Mouse (Mus musculus) gastrocnemius, postnatal 14 days (tissue): ENCODE results near the gene Gm20388. TPM values are rescaled to one million over a fixed set of nuclear protein-coding genes. Genes with fewer than 3 reads are reported as not detected.

ENCODE experiments used
- DNase-seq: peaks from one replicate; pipeline ENCODE4 v3.0.0; 2021; ENCODE audit warnings: mixed read lengths
- intact Hi-C: fragments of 180-260 bp; cut with DNase I; formaldehyde crosslinking; loops from one replicate; pipeline ENCODE4 v1.15.1; 2025; ENCODE audit warnings: low total_unique reads
- total RNA-seq, 2 experiments: library from RNA; stranded (reverse); gene quantifications; 2 replicates each; pipeline ENCODE4 v1.2.3; 2021

Gene Gm20388
- total RNA-seq, 2 experiments from 2014 or later = 5.6 to 6.0 TPM

DNA sequence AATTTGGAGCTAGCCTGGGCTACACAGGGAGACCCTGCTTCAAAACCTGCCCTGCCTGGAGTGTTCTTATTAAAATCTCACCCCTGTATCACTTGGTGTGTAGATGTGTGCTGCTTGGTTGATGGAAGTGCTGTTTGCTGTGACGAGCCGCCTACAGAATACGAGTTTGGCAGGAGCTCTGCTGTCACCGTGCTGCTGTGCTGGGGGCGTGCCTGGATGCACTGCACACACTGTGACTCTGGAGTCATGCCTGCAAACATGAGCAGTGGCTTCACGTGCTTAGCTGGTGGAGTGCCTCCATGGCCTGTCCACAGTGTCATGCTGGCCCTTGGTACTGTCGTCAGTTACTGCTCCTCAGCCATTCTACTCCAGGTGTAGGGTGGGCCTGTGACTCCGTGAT, 2148.3 kb downstream of the Gm20388 start:
- no peak for DNase-seq
- intact Hi-C loops = no loop called here

DNA sequence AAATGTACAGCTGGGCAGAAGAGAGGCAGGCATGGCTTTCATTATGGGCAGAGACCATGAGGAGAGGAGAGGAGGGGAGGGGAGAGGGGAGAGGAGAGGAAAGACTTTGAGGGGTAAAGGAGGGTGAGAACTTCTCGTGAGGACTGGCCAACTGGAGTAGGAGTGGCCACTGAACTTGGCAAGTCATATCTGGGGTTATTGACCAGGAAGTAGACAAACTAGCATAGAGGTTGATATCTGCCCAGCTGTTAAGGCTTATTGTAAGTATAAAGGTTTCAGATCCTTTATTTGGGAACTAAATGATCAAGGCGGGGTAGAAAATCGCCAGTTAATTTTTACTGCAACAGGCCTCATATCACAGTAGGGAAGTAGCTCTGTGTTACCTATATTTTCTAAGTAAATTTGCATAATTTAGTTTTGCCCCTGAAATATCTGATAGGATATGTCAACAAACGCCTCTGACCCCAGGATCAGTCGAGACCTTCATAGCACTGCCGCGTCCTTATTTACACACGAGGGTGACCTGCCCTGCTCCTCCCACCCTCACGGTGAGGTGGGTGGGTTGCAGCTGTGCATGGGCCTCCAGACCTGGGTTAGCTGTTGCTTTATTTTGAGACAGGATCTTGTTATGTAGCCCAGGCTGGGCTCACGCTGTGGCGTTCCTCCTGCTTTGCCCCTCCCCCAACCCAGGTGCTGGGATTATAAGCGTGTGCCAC, 2152.0 kb downstream of the Gm20388 start:
- intact Hi-C loops = no loop called here

DNA sequence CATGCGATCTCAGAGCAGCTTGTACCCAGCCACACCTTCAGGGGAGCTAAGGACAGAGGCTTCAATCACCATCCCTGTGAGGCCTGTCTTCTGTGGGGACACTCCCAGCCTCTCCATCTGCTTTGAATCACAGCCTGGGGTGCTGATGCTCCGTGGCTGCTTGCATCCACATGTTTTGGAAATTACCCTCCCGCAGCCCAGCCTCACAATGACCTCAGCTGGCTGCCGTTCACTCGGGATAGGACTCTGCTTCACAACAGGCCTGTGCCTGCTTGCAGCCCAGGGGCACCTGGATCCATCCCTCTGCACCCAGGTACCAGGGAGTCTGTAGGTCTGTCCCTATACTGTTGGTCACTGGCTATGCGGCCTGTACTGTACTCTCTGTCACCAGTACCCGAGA, 2153.7 kb downstream of the Gm20388 start:
- intact Hi-C loops = no loop called here
- peak; percentile 52 for DNase-seq

More for the DNA sequence above, 2152.0 kb downstream of the Gm20388 start:
- DNase-seq = no peak

DNA sequence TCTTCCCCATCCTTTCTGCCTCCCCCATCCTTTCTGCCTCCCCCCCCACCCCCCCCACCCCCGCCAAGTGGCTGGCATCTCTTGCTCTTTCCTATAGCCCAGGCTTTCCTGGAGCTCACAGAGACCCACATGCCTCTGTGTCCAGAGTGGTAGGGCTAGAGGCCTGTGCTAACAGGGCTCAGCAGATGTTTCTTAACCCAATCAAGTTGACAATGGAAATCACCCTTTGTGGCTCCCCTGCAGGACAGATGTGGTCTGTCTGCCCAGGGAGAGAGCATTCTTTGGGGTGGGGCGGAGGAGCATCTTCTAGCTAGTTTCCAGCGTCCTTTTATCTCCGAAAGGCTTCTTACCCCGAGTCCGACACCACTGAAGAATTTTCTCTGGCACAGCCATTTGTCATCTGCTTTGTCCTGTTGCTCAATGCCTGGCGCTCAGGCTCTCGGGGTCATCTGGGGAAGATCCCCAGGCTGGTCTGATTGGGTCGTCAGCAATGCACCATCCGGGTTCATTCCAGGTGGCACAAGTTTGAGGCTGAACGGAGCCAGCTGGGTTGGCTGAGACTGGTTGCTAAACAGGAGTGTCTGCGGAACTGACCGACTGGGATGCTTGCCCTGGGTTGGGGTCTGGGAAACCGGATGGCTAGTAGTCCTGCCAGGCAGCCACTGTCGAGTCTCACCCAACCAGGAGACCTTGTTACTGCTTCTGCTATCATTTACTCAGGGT, 2157.3 kb downstream of the Gm20388 start:
- intact Hi-C loops = no loop called here
- no peak for DNase-seq

DNA sequence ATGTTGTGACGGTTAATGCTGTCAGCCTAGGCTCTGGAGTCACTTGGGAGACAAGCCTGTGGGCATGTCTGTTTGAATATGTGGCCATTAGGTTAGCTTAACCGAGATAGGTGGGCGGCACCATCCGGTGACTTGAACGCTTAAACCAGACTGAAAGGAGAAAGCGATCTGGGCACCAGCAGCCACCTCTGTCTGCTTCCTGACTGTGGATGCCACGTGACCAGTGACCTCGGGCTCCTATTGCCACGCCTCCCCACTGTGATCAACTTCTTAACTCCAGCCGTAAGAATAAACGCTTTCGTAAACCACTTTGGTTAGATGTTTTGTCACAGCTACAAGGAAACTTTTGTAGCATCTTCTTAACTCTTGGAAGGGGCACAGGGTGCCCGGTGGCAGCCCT, 2158.0 kb downstream of the Gm20388 start:
- intact Hi-C loops = no loop called here
- no peak for DNase-seq

DNA sequence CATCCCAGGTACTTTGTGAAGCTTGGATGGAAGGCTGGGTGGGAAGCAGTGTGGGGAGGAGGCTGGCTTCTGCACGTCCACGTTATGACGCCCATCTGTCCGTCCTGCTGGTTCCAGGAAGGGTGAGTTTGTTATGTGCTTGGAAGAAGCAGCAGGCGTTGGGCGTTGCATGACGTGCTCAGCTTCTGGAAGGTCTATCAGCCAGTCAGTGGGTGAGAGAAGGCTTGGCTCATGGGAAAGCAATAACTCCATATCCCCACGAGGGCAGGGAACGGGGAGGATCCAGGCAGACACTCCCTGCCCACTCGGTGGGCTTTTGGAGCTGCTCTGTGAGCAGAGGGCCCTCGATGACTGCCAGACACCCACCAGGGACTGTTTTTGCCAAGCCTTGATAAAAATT, 2158.6 kb downstream of the Gm20388 start:
- intact Hi-C loops = no loop called here
- DNase-seq = no peak

DNA sequence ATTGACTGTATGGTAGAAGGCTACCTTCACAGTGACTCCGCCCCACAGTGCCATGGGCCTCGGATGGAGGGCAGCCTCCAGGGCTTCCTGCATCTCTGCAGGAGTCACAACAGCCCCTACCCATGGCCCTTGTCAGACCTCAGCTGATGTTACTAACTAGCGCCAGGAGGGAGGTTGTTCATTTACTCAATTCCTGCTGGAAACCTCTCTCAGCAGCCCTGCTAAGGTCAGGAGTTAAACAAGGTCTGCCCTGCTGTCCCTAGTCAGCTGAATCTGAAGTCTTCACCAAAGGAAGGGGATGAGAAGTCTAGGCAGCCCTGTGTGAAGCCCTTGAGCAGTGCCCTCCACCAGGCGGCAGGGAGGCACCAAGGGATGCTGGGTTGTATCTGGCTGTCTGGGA, 2160.6 kb downstream of the Gm20388 start:
- DNase-seq = no peak
- intact Hi-C loops = no loop called here

DNA sequence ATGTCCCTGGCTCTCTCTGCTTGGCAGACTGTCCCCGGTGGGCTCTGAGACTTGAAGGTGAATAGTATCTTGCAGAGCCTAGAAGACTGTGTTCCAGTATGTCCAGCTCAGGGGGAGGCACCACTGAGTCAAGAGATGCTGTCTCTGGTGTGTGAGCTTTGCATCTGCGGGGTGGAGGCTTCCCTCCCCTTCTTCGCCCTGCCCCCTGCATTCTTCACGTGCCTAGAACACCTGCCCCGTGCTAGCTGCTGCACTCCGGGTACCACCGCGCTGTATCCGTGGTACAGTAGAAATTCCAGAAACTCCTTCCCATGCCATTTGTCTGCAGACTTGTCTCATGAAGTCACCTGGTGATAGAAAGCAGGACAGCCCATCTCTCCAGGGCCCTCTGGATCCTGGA, 2163.3 kb downstream of the Gm20388 start:
- no peak for DNase-seq
- intact Hi-C loops = no loop called here

DNA sequence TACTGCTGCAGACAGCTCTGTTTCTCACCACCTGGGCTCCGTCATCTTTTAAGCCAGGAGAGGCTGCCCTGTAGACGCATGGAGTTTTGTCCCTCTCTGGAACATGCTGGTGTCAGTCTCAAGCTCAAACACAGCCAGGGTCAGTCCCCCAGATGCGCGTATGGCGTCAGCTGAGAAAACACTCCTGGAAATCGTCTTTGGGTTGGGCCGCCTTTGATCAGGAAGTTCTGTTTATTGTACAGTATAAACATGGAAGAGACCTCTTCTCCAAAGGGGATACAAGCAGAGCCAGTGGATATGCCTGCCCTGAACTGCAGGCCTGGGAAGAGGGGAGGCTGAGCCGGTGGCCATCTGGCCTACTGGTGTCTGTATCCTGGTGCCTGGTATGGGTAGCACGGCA, 2163.8 kb downstream of the Gm20388 start:
- DNase-seq = no peak
- intact Hi-C loops = no loop called here

DNA sequence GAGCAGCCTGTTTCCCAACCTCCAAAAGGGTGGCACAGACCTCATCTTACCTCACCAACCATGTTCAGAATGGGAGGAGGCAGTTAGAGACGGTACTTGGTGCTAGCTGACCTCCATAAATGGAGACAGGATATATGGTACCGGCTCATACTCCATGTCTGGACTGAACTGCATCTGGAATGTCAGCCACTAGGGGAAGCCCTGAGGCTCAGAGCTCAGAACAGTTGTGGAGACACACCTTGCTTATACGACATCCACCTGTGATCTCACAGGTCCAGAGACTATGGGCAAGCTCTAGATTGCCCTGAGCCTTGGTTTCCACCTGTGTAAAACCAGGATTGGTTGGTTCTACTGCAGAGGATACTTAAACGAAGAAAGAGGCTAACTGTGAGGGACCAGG, 2164.3 kb downstream of the Gm20388 start:
- intact Hi-C loops = no loop called here
- no peak for DNase-seq

DNA sequence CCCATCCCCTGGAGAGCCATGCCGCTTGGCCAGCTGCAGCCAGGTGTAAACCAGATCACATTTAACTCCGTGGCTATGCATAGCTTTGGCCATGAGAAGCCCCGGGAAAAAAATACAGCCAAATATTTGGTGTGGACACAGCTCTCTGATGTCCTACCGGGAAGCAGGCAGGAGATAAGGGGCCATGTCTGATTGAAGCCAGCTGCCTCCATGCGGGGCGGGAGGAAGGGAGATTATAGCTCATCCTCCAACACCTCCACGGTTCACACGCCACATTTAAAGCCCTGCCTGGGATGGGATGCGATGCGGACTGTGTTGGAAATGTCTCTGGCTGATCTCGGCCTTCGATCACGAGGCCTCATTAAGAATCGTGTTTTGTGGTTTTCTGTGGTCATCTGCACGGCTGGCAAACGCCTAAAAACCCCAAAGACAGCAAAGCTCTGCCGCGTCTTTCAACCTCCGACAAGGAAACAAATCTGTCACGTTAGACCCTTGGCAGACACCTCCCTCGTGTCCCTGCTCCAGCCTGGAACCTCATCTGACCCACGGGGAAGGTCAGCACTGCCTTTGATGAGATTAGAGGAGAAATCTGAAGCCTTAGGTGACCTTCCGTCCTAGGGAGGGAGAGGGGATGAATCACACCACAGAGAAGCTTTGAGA, 2165.7 kb downstream of the Gm20388 start:
- intact Hi-C loops = no loop called here

DNA sequence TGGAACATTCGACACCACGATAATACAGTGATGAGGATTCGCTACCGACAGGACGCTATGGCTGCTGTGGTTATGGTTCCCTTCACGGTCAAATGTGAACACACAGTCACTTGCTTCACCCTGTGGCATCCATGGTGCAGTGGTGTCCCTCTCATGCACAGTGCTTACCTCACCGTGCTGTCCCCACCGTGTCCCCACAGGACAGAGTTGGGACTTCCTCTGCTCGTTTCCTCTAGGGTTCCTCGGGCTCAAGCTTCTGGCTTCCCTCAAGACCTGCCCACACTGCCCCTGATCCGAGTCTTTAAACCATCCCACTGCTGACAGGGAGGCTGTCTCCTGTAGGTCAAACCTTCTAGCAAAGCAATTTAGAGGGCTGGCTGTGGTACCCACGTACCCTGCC, 2167.7 kb downstream of the Gm20388 start:
- intact Hi-C loops = no loop called here
- no peak for DNase-seq

More for the DNA sequence above, 2165.7 kb downstream of the Gm20388 start:
- no peak for DNase-seq

DNA sequence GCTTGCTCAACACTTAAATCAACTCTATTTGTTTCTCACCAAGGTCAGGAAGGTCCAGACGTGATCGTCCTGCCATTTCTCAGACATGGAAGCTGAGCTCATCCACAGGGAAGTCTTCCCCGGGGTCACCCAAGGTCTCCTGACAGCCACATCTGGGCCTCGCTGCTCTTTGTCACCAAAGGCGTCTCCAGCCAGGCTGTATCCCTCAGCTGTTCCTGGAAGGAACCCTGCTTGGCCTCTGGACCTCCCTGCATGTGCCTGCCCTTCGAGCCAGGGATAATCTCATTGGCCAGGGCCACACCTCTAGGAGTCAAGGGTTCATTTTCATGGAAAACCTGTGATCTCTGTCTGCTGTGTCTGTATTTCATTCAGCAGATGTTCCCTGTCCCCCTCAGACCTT, 2168.5 kb downstream of the Gm20388 start:
- peak; percentile 71 for DNase-seq
- intact Hi-C loops = no loop called here

DNA sequence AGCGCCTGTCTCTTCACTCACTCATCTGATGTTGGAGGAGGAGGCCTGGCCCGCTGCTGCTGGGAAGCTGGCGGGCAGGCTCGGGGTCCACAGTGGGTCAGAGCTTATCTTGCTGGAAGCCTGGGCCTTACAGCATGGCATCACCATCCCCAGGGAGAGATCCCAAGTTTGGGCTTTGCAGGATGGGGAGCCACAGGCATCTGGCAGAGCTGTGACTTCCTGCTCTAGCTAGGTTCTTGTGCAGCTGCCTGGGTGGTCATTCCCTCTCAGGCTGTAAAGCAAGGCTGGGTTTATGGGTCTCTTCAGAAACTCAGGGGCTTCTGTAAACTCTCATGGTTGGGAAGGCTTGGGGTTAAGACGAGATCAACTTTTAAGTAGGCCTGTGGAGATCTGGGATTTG, 2169.7 kb downstream of the Gm20388 start:
- intact Hi-C loops = no loop called here
- DNase-seq = no peak

DNA sequence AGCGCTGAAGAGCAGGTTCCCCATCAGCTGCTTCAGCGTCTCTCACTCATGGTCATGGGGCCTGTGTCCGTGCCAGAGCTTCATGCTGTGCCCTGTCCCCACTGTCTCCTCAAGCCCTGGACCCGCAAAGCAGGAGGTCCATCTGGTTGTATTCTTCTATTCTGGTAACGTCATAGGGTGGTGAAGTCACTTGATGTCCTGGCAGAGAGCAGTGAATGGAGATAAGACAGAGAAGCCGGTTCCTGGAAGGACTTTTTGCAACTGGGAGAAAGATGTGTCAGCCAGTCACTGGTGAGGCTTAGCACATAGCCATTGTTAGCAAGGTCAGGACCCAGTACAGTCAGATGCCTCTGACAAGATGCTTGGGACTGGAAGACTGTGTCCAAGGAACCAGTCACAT, 2172.8 kb downstream of the Gm20388 start:
- intact Hi-C loops = no loop called here
- DNase-seq = no peak

DNA sequence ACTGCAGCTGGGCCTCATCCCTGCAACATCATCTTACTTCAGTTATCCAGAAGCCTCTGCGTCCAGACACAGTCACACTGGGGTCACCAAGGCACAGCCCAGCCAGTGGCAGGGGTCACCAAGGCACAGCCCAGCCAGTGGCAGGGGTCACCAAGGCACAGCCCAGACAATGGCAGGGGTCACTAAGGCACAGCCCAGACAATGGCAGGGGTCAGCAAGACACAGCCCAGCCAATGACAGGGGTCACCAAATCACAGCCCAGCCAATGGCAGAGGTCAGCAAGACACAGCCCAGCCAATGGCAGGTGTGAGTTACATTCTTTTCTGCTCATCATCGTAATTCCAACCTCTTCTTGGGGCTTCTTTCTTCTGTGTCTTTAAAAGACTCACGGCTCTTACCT, 2173.5 kb downstream of the Gm20388 start:
- DNase-seq = no peak
- intact Hi-C loops = no loop called here

DNA sequence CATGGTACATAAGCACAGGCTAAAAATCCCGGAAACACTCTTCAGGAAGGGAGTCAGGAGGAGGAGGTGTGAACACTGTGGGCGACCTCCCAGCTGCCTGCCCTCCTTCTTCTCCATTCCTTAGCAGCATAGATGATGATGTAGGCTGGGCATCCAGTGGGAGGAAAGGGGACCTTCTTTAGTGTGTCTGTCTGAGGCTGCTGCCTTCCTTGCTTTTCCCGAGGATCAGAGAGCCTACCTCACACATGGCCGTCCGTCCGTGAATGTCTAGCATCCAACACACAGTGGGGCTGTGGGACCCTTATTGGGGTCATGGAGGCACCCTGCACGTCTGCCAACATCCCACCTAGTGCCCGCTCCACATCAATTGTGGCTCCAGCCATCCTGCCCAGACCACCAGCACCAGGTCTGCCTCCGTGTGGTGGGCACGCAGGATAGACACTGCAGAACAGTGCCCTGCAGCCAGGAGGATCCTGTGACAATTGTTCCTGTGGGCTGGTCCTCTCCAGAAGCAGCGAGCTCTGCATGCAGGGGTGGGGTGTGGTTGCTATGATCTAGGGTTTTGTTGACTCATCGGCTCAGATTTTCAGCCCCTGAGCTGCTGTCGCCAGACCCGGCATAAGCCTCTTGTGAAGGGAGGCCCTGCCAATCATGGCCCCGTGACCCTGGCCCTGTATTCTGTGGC, 2174.2 kb downstream of the Gm20388 start:
- intact Hi-C loops = no loop called here
- no peak for DNase-seq

DNA sequence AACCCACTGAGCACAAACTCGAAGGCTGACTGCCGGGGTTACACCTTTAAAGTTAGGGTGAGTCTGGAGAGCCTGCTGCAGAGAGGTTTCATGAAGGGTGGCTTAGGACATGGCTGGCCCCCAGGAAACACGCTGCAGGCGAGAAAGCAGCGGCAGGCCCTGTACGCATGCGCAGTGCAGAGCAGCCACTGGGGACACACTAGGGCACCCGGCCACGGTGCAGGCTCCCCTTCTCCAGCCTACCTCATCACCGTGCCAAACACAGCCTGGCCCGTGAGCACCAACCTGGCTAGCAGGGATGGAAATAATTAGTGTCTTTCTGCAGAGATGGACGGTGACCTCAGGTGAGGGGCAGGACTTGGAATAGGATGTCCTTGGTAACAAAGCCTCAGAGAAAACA, 2175.4 kb downstream of the Gm20388 start:
- peak; percentile 41 for DNase-seq
- intact Hi-C loops = no loop called here

DNA sequence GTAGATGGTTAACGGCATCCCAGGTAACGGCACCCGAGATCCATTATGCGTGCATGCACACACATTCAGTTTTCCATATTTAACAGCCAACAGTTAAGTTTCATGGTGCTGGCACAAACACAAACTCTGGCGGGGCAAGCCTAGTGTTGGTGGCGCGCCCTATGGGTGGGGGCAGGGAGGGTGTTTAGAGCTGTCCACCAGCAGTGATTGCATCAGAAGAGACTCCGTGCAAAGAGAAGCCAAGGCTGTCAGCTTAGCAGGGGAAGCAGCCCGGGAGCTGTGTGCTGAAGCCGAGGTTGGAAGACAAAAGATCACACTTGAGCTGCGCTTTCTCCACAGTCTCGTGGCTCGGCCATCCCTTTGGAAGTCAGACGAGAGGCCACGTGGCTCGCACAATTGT, 2178.0 kb downstream of the Gm20388 start:
- DNase-seq = peak; percentile 50
- intact Hi-C loops = no loop called here

DNA sequence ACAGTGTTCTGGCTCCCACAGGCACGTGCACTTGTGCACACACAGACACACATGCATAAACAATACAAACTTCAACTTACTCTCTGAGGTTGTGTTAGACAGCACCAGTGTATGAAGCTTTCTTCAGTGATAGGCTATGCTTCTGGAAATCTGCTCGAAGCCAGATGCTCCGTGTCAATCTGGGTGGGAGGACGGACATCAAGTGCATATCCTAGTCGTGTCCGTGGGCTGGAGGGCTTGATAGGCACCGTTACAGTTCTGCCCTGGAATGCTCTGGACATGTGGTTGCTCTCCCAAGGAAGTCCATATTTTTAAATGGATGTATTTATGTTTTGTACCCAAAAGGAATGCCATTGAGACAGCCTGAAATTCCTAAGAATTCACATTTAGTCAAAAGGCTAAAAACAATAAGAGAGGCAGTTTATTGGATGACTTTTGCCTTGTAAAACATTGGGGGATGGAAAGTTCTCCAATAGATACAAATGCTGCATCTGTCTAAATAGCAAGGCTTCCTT, 2178.6 kb downstream of the Gm20388 start:
- intact Hi-C loops = no loop called here
- DNase-seq = no peak
